Comparison of ENCODE assay signal across 16 mouse cellular contexts in the genomic region with DNA sequence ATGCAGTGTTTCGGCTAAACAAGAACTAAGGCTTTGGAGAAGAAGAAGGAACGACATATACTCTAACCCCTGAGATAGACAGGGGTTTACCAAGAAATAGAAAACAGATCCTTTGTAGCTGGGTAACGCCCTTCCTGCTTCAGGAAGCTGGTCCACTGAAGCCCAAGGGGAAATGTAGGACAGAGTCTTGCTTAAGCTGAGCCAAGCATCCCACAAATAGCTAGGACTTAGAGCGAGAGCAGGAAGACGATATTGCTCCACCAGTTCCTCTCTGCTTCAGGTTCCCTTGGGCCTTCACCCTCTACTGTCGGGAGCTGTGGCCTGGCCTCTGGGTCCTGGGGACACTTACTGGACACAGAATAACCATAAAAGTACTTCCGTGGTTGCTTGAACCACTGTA.
DNase-seq lines count a peak whose midpoint lies in the region; ATAC-seq and TF ChIP-seq lines count a peak whose summit lies in the region.
"Had no signal": no experiment of that assay in that cellular context is flagged by ENCODE, and none has a peak within 500 bp of the region (broad histone marks: within the 10 kb centered on the region; RNA-seq: fewer than 3 reads in every experiment).

No protein-coding gene starts in this region.

- TF ChIP-seq POLR2A in kidney, adult 2 months (IDR thresholded peaks at IDR 0.05; ENCODE audit: low read depth, low read length) = no peak
- no peak for TF ChIP-seq POLR2A in bone marrow, adult 2 months (IDR thresholded peaks at IDR 0.05; ENCODE audit: borderline replicate concordance, control insufficient read depth, low read depth, low read length)

- no peaks in the 10 kb centered on the region for H3K4me1 ChIP-seq in kidney, adult 2 months (ENCODE audit: control insufficient read depth, insufficient read depth, low read length)
- H3K4me1 ChIP-seq in kidney, embryonic 16.5 days (ENCODE audit: insufficient read depth, low read length) = peaks cover 8% of the 10 kb centered on the region; the same call in 1 of the 2 replicates
- H3K4me1 ChIP-seq in bone marrow, adult 2 months (ENCODE audit: control insufficient read depth, insufficient read depth, low read length) = peaks cover 3% of the 10 kb centered on the region; the same call in 1 of the 2 replicates
- H3K4me1 ChIP-seq in liver, embryonic 12.5 days = peaks cover 7% of the 10 kb centered on the region; the same call in 1 of the 2 replicates
- H3K4me1 ChIP-seq: liver, embryonic 13.5 days had no signal

- peaks cover 2% of the 10 kb centered on the region for H3K27me3 ChIP-seq in kidney, adult 2 months (replicated peaks; ENCODE audit: control insufficient read depth, insufficient read depth, low read length)
- H3K27me3 ChIP-seq in kidney, embryonic 16.5 days (ENCODE audit: insufficient read depth, low read length) = no peaks in the 10 kb centered on the region
- 0 out of 2 replicates have a peak, but pooled peaks cover 3% of the 10 kb centered on the region for H3K27me3 ChIP-seq in liver, embryonic 12.5 days (replicated peaks)
- H3K27me3 ChIP-seq: heart, embryonic 15.5 days; hindbrain, embryonic 15.5 days; liver, embryonic 13.5 days; Patski had no signal

- no peaks in the 10 kb centered on the region for H3K36me3 ChIP-seq in kidney, adult 2 months (ENCODE audit: control insufficient read depth, insufficient read depth, low read length)
- H3K36me3 ChIP-seq in kidney, embryonic 16.5 days (ENCODE audit: insufficient read depth, low read length) = no peaks in the 10 kb centered on the region
- H3K36me3 ChIP-seq in liver, embryonic 12.5 days = no peaks in the 10 kb centered on the region
- H3K36me3 ChIP-seq: heart, embryonic 15.5 days; hindbrain, embryonic 15.5 days; liver, embryonic 13.5 days; midbrain, embryonic 13.5 days had no signal

- 0 out of 2 replicates have a peak overlapping the region, but pooled peaks have one; percentile 11 for H3K27ac ChIP-seq in kidney, adult 2 months (ENCODE audit: insufficient read depth, low read depth, low read length)
- no peak overlapping the region for H3K27ac ChIP-seq in kidney, embryonic 16.5 days (ENCODE audit: low read length)
- peak overlapping the region; percentile 22; the same call in 1 of the 2 replicates for H3K27ac ChIP-seq in bone marrow, adult 2 months (ENCODE audit: control insufficient read depth, insufficient read depth, low read depth, low read length, poor library complexity)
- no peak overlapping the region for H3K27ac ChIP-seq in liver, embryonic 12.5 days
- H3K27ac ChIP-seq: heart, embryonic 15.5 days; hindbrain, embryonic 15.5 days; liver, embryonic 13.5 days; midbrain, embryonic 13.5 days had no signal

- no peak for ATAC-seq in kidney, embryonic 16.5 days (ENCODE audit: low FRiP score, low TSS enrichment)
- ATAC-seq in granulocyte monocyte progenitor cell, adult 5-6 weeks (replicated peaks; ENCODE audit: poor library complexity, severe bottlenecking) = peak; percentile 80
- ATAC-seq in liver, embryonic 12.5 days = no peak
- ATAC-seq: midbrain, embryonic 13.5 days; Patski had no signal

- DNase-seq in kidney, adult 2 months = peak; percentile 48
- peak; percentile 29 to 31 for DNase-seq in lung, postnatal 4 days
- no peak for DNase-seq in embryo, embryonic 10 days (ENCODE audit: low spot score)
- DNase-seq: cerebellum, adult 9-11 months; kidney, adult 18-20 months; liver, embryonic 13.5 days; right cerebral cortex, postnatal 25 days; thymus, postnatal 25 days had no signal

- H3K9me3 ChIP-seq in kidney, embryonic 16.5 days (ENCODE audit: low read length) = no peaks in the 10 kb centered on the region
- no peaks in the 10 kb centered on the region for H3K9me3 ChIP-seq in liver, embryonic 12.5 days (replicated peaks)
- H3K9me3 ChIP-seq: heart, embryonic 15.5 days; hindbrain, embryonic 15.5 days; liver, embryonic 13.5 days; midbrain, embryonic 13.5 days had no signal

- H3K9ac ChIP-seq in kidney, embryonic 16.5 days (replicated peaks; ENCODE audit: low read length) = no peak overlapping the region
- H3K9ac ChIP-seq in liver, embryonic 12.5 days = no peak overlapping the region
- H3K9ac ChIP-seq: heart, embryonic 15.5 days; hindbrain, embryonic 15.5 days; liver, embryonic 13.5 days; midbrain, embryonic 13.5 days had no signal

- TF ChIP-seq CTCF in kidney, adult 2 months (conservative IDR thresholded peaks at IDR 0.05; ENCODE audit: insufficient read depth, insufficient read length, low read depth, low read length) = no peak
- TF ChIP-seq CTCF in bone marrow, adult 2 months (IDR thresholded peaks at IDR 0.05; ENCODE audit: control insufficient read depth, insufficient read depth, low read length) = no peak

- no peak overlapping the region for H3K4me3 ChIP-seq in kidney, adult 2 months (ENCODE audit: insufficient read depth, low read depth, low read length)
- no peak overlapping the region for H3K4me3 ChIP-seq in kidney, embryonic 16.5 days (ENCODE audit: low read length)
- no peak overlapping the region for H3K4me3 ChIP-seq in bone marrow, adult 2 months (replicated peaks; ENCODE audit: control insufficient read depth, low read depth, low read length)
- H3K4me3 ChIP-seq in liver, embryonic 12.5 days = no peak overlapping the region
- H3K4me3 ChIP-seq: heart, embryonic 15.5 days; hindbrain, embryonic 15.5 days; liver, embryonic 13.5 days; midbrain, embryonic 13.5 days had no signal

- 62% methylated on average over 7 of the region's 7 CpGs for WGBS in kidney, adult 2 months
- 68% methylated on average over 7 of the region's 7 CpGs for WGBS in kidney, embryonic 16.5 days
- 30% methylated on average over 7 of the region's 7 CpGs for WGBS in bone marrow, adult 2 months
- 24% methylated on average over 7 of the region's 7 CpGs for WGBS in liver, embryonic 12.5 days (ENCODE audit: insufficient replicate concordance)

- no peak overlapping the region for H3K4me2 ChIP-seq in kidney, embryonic 16.5 days (replicated peaks; ENCODE audit: low read depth, low read length)
- H3K4me2 ChIP-seq in liver, embryonic 12.5 days = no peak overlapping the region
- H3K4me2 ChIP-seq: heart, embryonic 15.5 days; hindbrain, embryonic 15.5 days; liver, embryonic 13.5 days; midbrain, embryonic 13.5 days had no signal

Comparison
In these comparisons a context has a peak if more than half of its experiments do, and no peak if none do; other contexts are left out.
1. H3K27ac ChIP-seq: peak in kidney, adult 2 months (single experiment) and bone marrow, adult 2 months (single experiment); none in kidney, embryonic 16.5 days (single experiment) and liver, embryonic 12.5 days (single experiment).